Mouse (Mus musculus): ENCODE data around the gene Snn. TPM values are rescaled to one million over a fixed set of nuclear protein-coding genes. Genes with fewer than 3 reads are reported as not detected.

Gene Snn
- polyA plus RNA-seq (2017; shearing (Covaris generic)), result 1 to 10 TPM; 1.4 to 2.0 TPM

GRCm38 (mm10) chr16:11060645-11061044, at the start of gene Snn:
Gene Snn (plus strand): TSS chr16:11060945.

GRCm38 (mm10) chr16:11066029-11066832, 5.5 kb downstream of the Snn start, which contains the start of gene Litaf:
Gene Litaf (minus strand): TSS chr16:11066157.

Other genes with a start within 250 kb of the Snn start
- not detected for gene Gm11172, start 248.0 kb upstream of the Snn start, polyA plus RNA-seq (2017; shearing (Covaris generic))
- 1 to 10 TPM; 2.9 to 5.3 TPM for gene Rmi2, start 225.9 kb upstream of the Snn start, polyA plus RNA-seq (2017; shearing (Covaris generic))
- 10 to 100 TPM; 25.5 to 35.7 TPM for gene Litaf, start 5.2 kb downstream of the Snn start, polyA plus RNA-seq (2017; shearing (Covaris generic))
- gene Txndc11, start 73.7 kb downstream of the Snn start, polyA plus RNA-seq (2017; shearing (Covaris generic)), result 10 to 100 TPM; 40.4 to 49.8 TPM
- gene Zc3h7a, start 115.4 kb downstream of the Snn start, polyA plus RNA-seq (2017; shearing (Covaris generic)), result 100 to 1,000 TPM; 299 to 314 TPM
- gene Rsl1d1, start 142.4 kb downstream of the Snn start, polyA plus RNA-seq (2017; shearing (Covaris generic)), result 100 to 1,000 TPM; 140 to 159 TPM
- 100 to 1,000 TPM in 1 of 2 experiments, 10 to 100 TPM in 1; 90.1 to 102 TPM for gene Gspt1, start 193.4 kb downstream of the Snn start, polyA plus RNA-seq (2017; shearing (Covaris generic))

Measured in inflammation-experienced regulatory T-cells (primary cell).